Mouse (Mus musculus): Measurements from ENCODE around the gene Afdn.

The Afdn gene

GRCm38 (mm10) chr17:13759853-13760627, at the start of gene Afdn:
Gene Afdn (plus strand): TSS chr17:13760539.
- DNase-seq, result peak; percentile 88

GRCm38 (mm10) chr17:13711173-13711572, 49.2 kb upstream of the Afdn start:
- DNase-seq, result peak; percentile 45

GRCm38 (mm10) chr17:13712116-13712515, 48.2 kb upstream of the Afdn start:
- DNase-seq, result no peak

GRCm38 (mm10) chr17:13712518-13712917, 47.8 kb upstream of the Afdn start:
- DNase-seq, result no peak

- DNase-seq, result no peak
These were observed 46.2 kb upstream of the Afdn start for GRCm38 (mm10) chr17:13714128-13714527.

- DNase-seq, result no peak
These were observed 45.7 kb upstream of the Afdn start for GRCm38 (mm10) chr17:13714654-13715053.

GRCm38 (mm10) chr17:13715511-13715910, 44.8 kb upstream of the Afdn start:
- DNase-seq, result no peak

GRCm38 (mm10) chr17:13716336-13716735, 44.0 kb upstream of the Afdn start:
- no peak for DNase-seq

- no peak for DNase-seq
These were observed 42.9 kb upstream of the Afdn start for GRCm38 (mm10) chr17:13717428-13717827.

- no peak for DNase-seq
These were observed 40.2 kb upstream of the Afdn start for GRCm38 (mm10) chr17:13720187-13720586.

GRCm38 (mm10) chr17:13721372-13721771, 39.0 kb upstream of the Afdn start:
- DNase-seq, result no peak

GRCm38 (mm10) chr17:13722434-13722833, 37.9 kb upstream of the Afdn start:
- DNase-seq, result no peak

GRCm38 (mm10) chr17:13725004-13725550, 35.3 kb upstream of the Afdn start:
- DNase-seq, result no peak

GRCm38 (mm10) chr17:13726832-13727355, 33.4 kb upstream of the Afdn start:
- no peak for DNase-seq

GRCm38 (mm10) chr17:13730980-13731726, 29.2 kb upstream of the Afdn start:
- no peak for DNase-seq

GRCm38 (mm10) chr17:13731727-13732112, 28.6 kb upstream of the Afdn start:
- no peak for DNase-seq

- DNase-seq, result no peak
These were observed 27.7 kb upstream of the Afdn start for GRCm38 (mm10) chr17:13732685-13733084.

GRCm38 (mm10) chr17:13733971-13734370, 26.4 kb upstream of the Afdn start:
- DNase-seq, result no peak

GRCm38 (mm10) chr17:13735057-13735456, 25.3 kb upstream of the Afdn start:
- no peak for DNase-seq

- no peak for DNase-seq
These were observed 24.5 kb upstream of the Afdn start for GRCm38 (mm10) chr17:13735803-13736282.

- DNase-seq, result no peak
These were observed 23.0 kb upstream of the Afdn start for GRCm38 (mm10) chr17:13737336-13737735.

- DNase-seq, result no peak
These were observed 22.1 kb upstream of the Afdn start for GRCm38 (mm10) chr17:13738121-13738776.

- no peak for DNase-seq
These were observed 21.4 kb upstream of the Afdn start for GRCm38 (mm10) chr17:13738916-13739315.

Data from cerebellum, adult 11 months (tissue).